ENCODE assay signal across 23 mouse cellular contexts in genomic region chr17:35769175-35769960, GRCm38 (mm10). TPM values are rescaled to one million over a fixed set of nuclear protein-coding genes. Genes with fewer than 3 reads are reported as not detected.
A peak's percentile ranks its signal among the peaks of the same experiment; 100 is the strongest.
DNase-seq lines count a peak whose midpoint lies in the region; ATAC-seq and TF ChIP-seq lines count a peak whose summit lies in the region.
"Had no signal": no experiment of that assay in that cellular context is flagged by ENCODE, and none has a peak within 500 bp of the region (broad histone marks: within the 10 kb centered on the region; RNA-seq: fewer than 3 reads in every experiment).

No protein-coding gene starts in this region.

- no peaks in the 10 kb centered on the region for H3K36me3 ChIP-seq in lung, postnatal 0 days (ENCODE audit: insufficient read depth, low read length)
- no peaks in the 10 kb centered on the region for H3K36me3 ChIP-seq in liver, postnatal 0 days (replicated peaks; ENCODE audit: insufficient read depth, low read length)
- H3K36me3 ChIP-seq in forebrain, embryonic 11.5 days (ENCODE audit: control insufficient read depth, insufficient read depth, low read length): no peaks in the 10 kb centered on the region
- H3K36me3 ChIP-seq: embryonic facial prominence, embryonic 15.5 days; forebrain, embryonic 12.5 days; midbrain, embryonic 10.5 days; neural tube, embryonic 15.5 days had no signal

- 66% methylated on average over 5 of the region's 5 CpGs for WGBS in lung, postnatal 0 days
- 74% methylated on average over 5 of the region's 5 CpGs for WGBS in liver, postnatal 0 days (ENCODE audit: insufficient replicate concordance)
- WGBS in forebrain, embryonic 11.5 days: 61% methylated on average over 5 of the region's 5 CpGs

- H3K4me3 ChIP-seq in lung, postnatal 0 days (ENCODE audit: low read depth, low read length): no peak overlapping the region
- no peak overlapping the region for H3K4me3 ChIP-seq in liver, postnatal 0 days (ENCODE audit: low read depth, low read length)
- H3K4me3 ChIP-seq in forebrain, embryonic 11.5 days (ENCODE audit: low read depth, low read length): no peak overlapping the region
- H3K4me3 ChIP-seq: embryonic facial prominence, embryonic 15.5 days; forebrain, embryonic 12.5 days; midbrain, embryonic 10.5 days; myocyte; neural tube, embryonic 15.5 days had no signal

- peak; percentile 29 to 43 for DNase-seq in cerebellum, postnatal 10 days
- no peak for DNase-seq in cerebellum, adult 8-10 months
- no peak for DNase-seq in lung, postnatal 0 days (ENCODE audit: low spot score)
- no peak for DNase-seq in lung, postnatal 10 days
- peak; percentile 43 to 52 for DNase-seq in cerebellum, postnatal 25 days
- no peak for DNase-seq in liver, postnatal 0 days
- DNase-seq in forebrain, embryonic 11.5 days (ENCODE audit: low spot score): no peak
- no peak for DNase-seq in embryo, embryonic 9.5 days (ENCODE audit: extremely low spot score)
- DNase-seq: adrenal gland, postnatal 14 days; B cell, adult 2 months; gastrocnemius, postnatal 36 days; heart, postnatal 36 days; left cerebral cortex, postnatal 4 days; lung, adult 18-20 months; lung, postnatal 4 days had no signal

- no peak for TF ChIP-seq EP300 in lung, postnatal 0 days (IDR thresholded peaks at IDR 0.05)
- no peak for TF ChIP-seq EP300 in liver, postnatal 0 days (IDR thresholded peaks at IDR 0.05; ENCODE audit: low read depth)

- H3K4me2 ChIP-seq in lung, postnatal 0 days (replicated peaks; ENCODE audit: low read depth, low read length): no peak overlapping the region
- no peak overlapping the region for H3K4me2 ChIP-seq in liver, postnatal 0 days (ENCODE audit: low read depth, low read length)
- H3K4me2 ChIP-seq in forebrain, embryonic 11.5 days (ENCODE audit: low read depth, low read length, severe bottlenecking): no peak overlapping the region
- H3K4me2 ChIP-seq: embryonic facial prominence, embryonic 15.5 days; forebrain, embryonic 12.5 days; heart, embryonic 11.5 days; neural tube, embryonic 15.5 days had no signal

- H3K9me3 ChIP-seq in lung, postnatal 0 days (ENCODE audit: low read length): no peaks in the 10 kb centered on the region
- H3K9me3 ChIP-seq in liver, postnatal 0 days (ENCODE audit: low read length): no peaks in the 10 kb centered on the region
- H3K9me3 ChIP-seq in forebrain, embryonic 11.5 days (ENCODE audit: control insufficient read depth, low read length): no peaks in the 10 kb centered on the region
- H3K9me3 ChIP-seq: embryonic facial prominence, embryonic 15.5 days; neural tube, embryonic 15.5 days had no signal

- 0 out of 2 replicates have a peak, but pooled peaks have one; percentile 5 for TF ChIP-seq CTCF in lung, postnatal 0 days (IDR thresholded peaks at IDR 0.05)
- TF ChIP-seq CTCF in liver, postnatal 0 days (IDR thresholded peaks at IDR 0.05; ENCODE audit: low read depth): no peak

- H3K27me3 ChIP-seq in lung, postnatal 0 days (replicated peaks; ENCODE audit: insufficient read depth, low read length): no peaks in the 10 kb centered on the region
- no peaks in the 10 kb centered on the region for H3K27me3 ChIP-seq in liver, postnatal 0 days (ENCODE audit: insufficient read depth, low read length)
- H3K27me3 ChIP-seq in forebrain, embryonic 11.5 days (ENCODE audit: control insufficient read depth, insufficient read depth, low read length): no peaks in the 10 kb centered on the region
- H3K27me3 ChIP-seq: embryonic facial prominence, embryonic 15.5 days; forebrain, embryonic 12.5 days; neural tube, embryonic 15.5 days; Patski had no signal

- no peak for ATAC-seq in lung, postnatal 0 days
- peak; percentile 75 for ATAC-seq in liver, postnatal 0 days
- no peak for ATAC-seq in forebrain, embryonic 11.5 days (replicated peaks; ENCODE audit: low FRiP score)
- ATAC-seq: activated CD4-positive, CD25-positive, alpha-beta regulatory T cell, adult 4 months; Patski had no signal

- H3K4me1 ChIP-seq in lung, postnatal 0 days (ENCODE audit: insufficient read depth, low read depth, low read length): no peaks in the 10 kb centered on the region
- H3K4me1 ChIP-seq in liver, postnatal 0 days (ENCODE audit: insufficient read depth): 0 out of 2 replicates have a peak, but pooled peaks cover 3% of the 10 kb centered on the region
- no peaks in the 10 kb centered on the region for H3K4me1 ChIP-seq in forebrain, embryonic 11.5 days (replicated peaks; ENCODE audit: control insufficient read depth, insufficient read depth, low read length)
- H3K4me1 ChIP-seq: embryonic facial prominence, embryonic 15.5 days; forebrain, embryonic 12.5 days; midbrain, embryonic 10.5 days; neural tube, embryonic 15.5 days had no signal

- H3K27ac ChIP-seq in lung, postnatal 0 days (ENCODE audit: low read length): no peak overlapping the region
- H3K27ac ChIP-seq in liver, postnatal 0 days (ENCODE audit: low read depth): no peak overlapping the region
- no peak overlapping the region for H3K27ac ChIP-seq in forebrain, embryonic 11.5 days (ENCODE audit: low read depth, low read length)
- H3K27ac ChIP-seq: embryonic facial prominence, embryonic 15.5 days; forebrain, embryonic 12.5 days; midbrain, embryonic 10.5 days; neural tube, embryonic 15.5 days had no signal

- no peak overlapping the region for H3K9ac ChIP-seq in lung, postnatal 0 days (replicated peaks; ENCODE audit: low read depth)
- no peak overlapping the region for H3K9ac ChIP-seq in liver, postnatal 0 days (replicated peaks)
- no peak overlapping the region for H3K9ac ChIP-seq in forebrain, embryonic 11.5 days (ENCODE audit: low read length)
- H3K9ac ChIP-seq: embryonic facial prominence, embryonic 15.5 days; forebrain, embryonic 12.5 days; neural tube, embryonic 15.5 days had no signal

RNA-seq across cellular contexts. Expression of gene Ier3, which starts 52.1 kb away (rescaled TPM):
- polyA plus RNA-seq in lung, postnatal 0 days (2015; fragmentation: Nextera tagmentation; extraction: Ambion mirVana): 205 and 234 TPM in 2 replicates
- polyA plus RNA-seq in liver, postnatal 0 days (2015; fragmentation: Nextera tagmentation; extraction: Ambion mirVana): 15.4 and 18.6 TPM in 2 replicates
- 2.4 and 3.5 TPM in 2 replicates for polyA plus RNA-seq in forebrain, embryonic 11.5 days (2014; fragmentation: Nextera tagmentation; extraction: Ambion mirVana)

RNA-seq across cellular contexts. Expression of gene Flot1, which starts 53.7 kb away (rescaled TPM):
- polyA plus RNA-seq in lung, postnatal 0 days (2015; fragmentation: Nextera tagmentation; extraction: Ambion mirVana): 106 and 117 TPM in 2 replicates
- polyA plus RNA-seq in liver, postnatal 0 days (2015; fragmentation: Nextera tagmentation; extraction: Ambion mirVana): 25.9 and 31.3 TPM in 2 replicates
- 48.5 and 49.5 TPM in 2 replicates for polyA plus RNA-seq in forebrain, embryonic 11.5 days (2014; fragmentation: Nextera tagmentation; extraction: Ambion mirVana)

Comparison
In these comparisons a context has a peak if more than half of its experiments do, and no peak if none do; other contexts are left out.
1. DNase-seq: peak in cerebellum, postnatal 10 days (2 of 2) and cerebellum, postnatal 25 days (2 of 2); none in cerebellum, adult 8-10 months (single experiment), lung, postnatal 0 days (single experiment), lung, postnatal 10 days (single experiment), liver, postnatal 0 days (single experiment), forebrain, embryonic 11.5 days (single experiment) and embryo, embryonic 9.5 days (single experiment).
2. RNA of gene Ier3, which starts 52.1 kb away (polyA plus RNA-seq): 205 to 234 TPM in lung, postnatal 0 days; 15.4 to 18.6 TPM in liver, postnatal 0 days and 2.4 to 3.5 TPM in forebrain, embryonic 11.5 days; every median in the first group is over 10 times any median in the second.